9 mouse cellular contexts compared by ENCODE assay signal in the genomic region with DNA sequence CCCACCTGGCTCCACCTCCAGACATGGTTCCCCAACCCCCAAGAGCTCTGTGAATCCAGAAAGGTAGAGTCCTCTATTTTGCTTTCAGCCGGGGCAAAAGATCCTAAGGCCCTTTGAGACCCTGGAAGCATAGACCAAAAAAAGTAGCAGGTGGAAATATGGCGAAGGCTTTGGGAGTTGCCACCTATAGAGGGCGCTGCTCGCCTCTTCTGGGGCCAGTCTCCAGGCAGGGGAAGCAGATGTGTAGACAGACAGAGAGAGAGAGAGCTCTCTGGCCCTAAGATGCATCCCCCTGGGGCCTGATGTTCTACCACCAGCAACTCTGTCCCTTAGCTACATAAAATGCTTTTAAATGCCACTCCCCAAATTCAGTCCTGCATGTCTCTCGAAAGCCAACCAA. TPM values are rescaled to one million over a fixed set of nuclear protein-coding genes. Genes with fewer than 3 reads are reported as not detected.
DNase-seq lines count a peak whose midpoint lies in the region; ATAC-seq and TF ChIP-seq lines count a peak whose summit lies in the region.
"Had no signal": no experiment of that assay in that cellular context is flagged by ENCODE, and none has a peak within 500 bp of the region (broad histone marks: within the 10 kb centered on the region; RNA-seq: fewer than 3 reads in every experiment).

No protein-coding gene starts in this region.

- 41% methylated on average over 5 of the region's 5 CpGs for WGBS in heart, embryonic 11.5 days (ENCODE audit: insufficient replicate concordance)
- WGBS in limb, embryonic 10.5 days: 45% methylated on average over 5 of the region's 5 CpGs

- no peak for ATAC-seq in heart, embryonic 11.5 days (replicated peaks; ENCODE audit: insufficient number of reproducible peaks, low FRiP score, low TSS enrichment)
- no peak for ATAC-seq in megakaryocyte, adult 5-6 weeks (ENCODE audit: poor library complexity, severe bottlenecking)

- intact Hi-C loops in heart, postnatal 10 days (cut with DNase I): no loop called here

- TF ChIP-seq CTCF in brain, embryonic 14.5 days (IDR thresholded peaks at IDR 0.05; ENCODE audit: borderline replicate concordance, extremely low read depth, insufficient read depth, insufficient read length): peak; percentile 59; the same call in 1 of the 2 replicates

- peaks cover 5% of the 10 kb centered on the region for H3K4me1 ChIP-seq in heart, embryonic 11.5 days (ENCODE audit: control insufficient read depth, insufficient read depth, low read length)
- H3K4me1 ChIP-seq in limb, embryonic 10.5 days: peaks cover 29% of the 10 kb centered on the region

- H3K27ac ChIP-seq in heart, embryonic 11.5 days (ENCODE audit: low read depth, low read length): no peak overlapping the region
- no peak overlapping the region for H3K27ac ChIP-seq in limb, embryonic 10.5 days

- no peak overlapping the region for H3K4me2 ChIP-seq in heart, embryonic 11.5 days

- no peak overlapping the region for H3K4me3 ChIP-seq in heart, embryonic 11.5 days (ENCODE audit: low read depth, low read length)
- no peak overlapping the region for H3K4me3 ChIP-seq in limb, embryonic 10.5 days

- H3K27me3 ChIP-seq in heart, embryonic 11.5 days (ENCODE audit: control insufficient read depth, insufficient read depth, low read length): no peaks in the 10 kb centered on the region
- peaks cover 33% of the 10 kb centered on the region for H3K27me3 ChIP-seq in limb, embryonic 10.5 days (ENCODE audit: low read depth, poor library complexity, severe bottlenecking)

- TF ChIP-seq POLR2A in brain, embryonic 14.5 days (IDR thresholded peaks at IDR 0.05; ENCODE audit: borderline replicate concordance, extremely low read depth, insufficient read depth, insufficient read length, poor library complexity, severe bottlenecking): no peak

- H3K36me3 ChIP-seq in heart, embryonic 11.5 days (ENCODE audit: control insufficient read depth, insufficient read depth, low read length): no peaks in the 10 kb centered on the region
- H3K36me3 ChIP-seq in limb, embryonic 10.5 days: no peaks in the 10 kb centered on the region

- H3K9me3 ChIP-seq in heart, embryonic 11.5 days (replicated peaks; ENCODE audit: control insufficient read depth, low read length): no peaks in the 10 kb centered on the region
- no peaks in the 10 kb centered on the region for H3K9me3 ChIP-seq in limb, embryonic 10.5 days (replicated peaks)

- DNase-seq in heart, postnatal 10 days: peak; percentile 13 to 37
- peak; percentile 57 to 60 for DNase-seq in right cerebral cortex, adult 2 months (ENCODE audit: low spot score in 2 of 2)
- no peak for DNase-seq in right cerebral cortex, adult 18-20 months
- no peak for DNase-seq in brain, embryonic 14.5 days (ENCODE audit: low read depth)
- peak; percentile 51 for DNase-seq in limb, embryonic 10.5 days (ENCODE audit: low spot score)
- no peak for DNase-seq in cerebellum, adult 11-12 months

- H3K9ac ChIP-seq in heart, embryonic 11.5 days (ENCODE audit: low read depth, low read length): no peak overlapping the region

RNA-seq across cellular contexts. Expression of gene Emx1, which starts 49.8 kb away (rescaled TPM):
- total RNA-seq in heart, postnatal 10 days (2021): not detected
- not detected in 2 replicates for polyA plus RNA-seq in heart, embryonic 11.5 days (2014; fragmentation: Nextera tagmentation; extraction: Ambion mirVana)
- 13.9 and 69.3 TPM in 2 replicates for polyA plus RNA-seq in brain, embryonic 14.5 days (2012; rRNA removed)
- 1.8 and 3.9 TPM in 2 replicates for polyA plus RNA-seq in limb, embryonic 10.5 days (2016; fragmentation: Nextera tagmentation; extraction: Ambion mirVana)
- total RNA-seq in megakaryocyte, adult 5-6 weeks (2015): not detected in 2 replicates
- not detected in 2 replicates for total RNA-seq in megakaryocyte, adult 5-6 weeks (2017)
- polyA plus RNA-seq: intestine, embryonic 14.5 days had no signal

Comparison
In these comparisons a context has a peak if more than half of its experiments do, and no peak if none do; other contexts are left out.
1. DNase-seq: peak in heart, postnatal 10 days (2 of 2), right cerebral cortex, adult 2 months (2 of 2) and limb, embryonic 10.5 days (single experiment); none in right cerebral cortex, adult 18-20 months (single experiment), brain, embryonic 14.5 days (single experiment) and cerebellum, adult 11-12 months (single experiment).